Mouse (Mus musculus) lung, adult 2 months (tissue): ENCODE results near the gene Wipf1. TPM values are rescaled to one million over a fixed set of nuclear protein-coding genes. Genes with fewer than 3 reads are reported as not detected.

Experiments
- DNase-seq: peaks from one replicate; pipeline ENCODE4 v3.0.0; 2022
- H3K4me1 ChIP-seq: fragments of 200-500 bp; 2 replicates; pipeline ENCODE4 v1.6.1; 2011; ENCODE audit warnings: low read length; ENCODE audit not compliant: control insufficient read depth, insufficient read depth
- H3K4me3 ChIP-seq: fragments of 200-500 bp; replicated peaks from 2 replicates; pipeline ENCODE3; 2011; ENCODE audit warnings: low read depth, mild to moderate bottlenecking, control low read depth, low read length; ENCODE audit errors: extremely low read depth
- CTCF ChIP-seq: fragments of 200-500 bp; IDR thresholded peaks from 2 replicates; pipeline ENCODE4 v1.5.1; 2011; ENCODE audit warnings: mild to moderate bottlenecking, low read length, control low read depth; ENCODE audit not compliant: insufficient read depth
- POLR2A ChIP-seq: fragments of 200-500 bp; IDR thresholded peaks from 2 replicates; pipeline ENCODE4 v1.6.1; 2011; ENCODE audit warnings: low read depth, mild to moderate bottlenecking, control low read depth, low read length, borderline replicate concordance; ENCODE audit errors: extremely low read depth
- WGBS: fragments of 180-500 bp; shearing (Covaris S2); methylation state at CpG from one replicate; pipeline ENCODE4 v1.1.7; 2018; 5-methylcytosine and 5-hydroxymethylcytosine counted together
- polyA plus RNA-seq: library from polyadenylated mRNA; depleted of rRNA; stranded (reverse); fragments of >200 nt; gene quantifications from 2 replicates; pipeline ENCODE4 v1.2.3, GENCODE M21; 2012

Wipf1 gene
- polyA plus RNA-seq, 1 experiment, result 23.1 TPM

DNA sequence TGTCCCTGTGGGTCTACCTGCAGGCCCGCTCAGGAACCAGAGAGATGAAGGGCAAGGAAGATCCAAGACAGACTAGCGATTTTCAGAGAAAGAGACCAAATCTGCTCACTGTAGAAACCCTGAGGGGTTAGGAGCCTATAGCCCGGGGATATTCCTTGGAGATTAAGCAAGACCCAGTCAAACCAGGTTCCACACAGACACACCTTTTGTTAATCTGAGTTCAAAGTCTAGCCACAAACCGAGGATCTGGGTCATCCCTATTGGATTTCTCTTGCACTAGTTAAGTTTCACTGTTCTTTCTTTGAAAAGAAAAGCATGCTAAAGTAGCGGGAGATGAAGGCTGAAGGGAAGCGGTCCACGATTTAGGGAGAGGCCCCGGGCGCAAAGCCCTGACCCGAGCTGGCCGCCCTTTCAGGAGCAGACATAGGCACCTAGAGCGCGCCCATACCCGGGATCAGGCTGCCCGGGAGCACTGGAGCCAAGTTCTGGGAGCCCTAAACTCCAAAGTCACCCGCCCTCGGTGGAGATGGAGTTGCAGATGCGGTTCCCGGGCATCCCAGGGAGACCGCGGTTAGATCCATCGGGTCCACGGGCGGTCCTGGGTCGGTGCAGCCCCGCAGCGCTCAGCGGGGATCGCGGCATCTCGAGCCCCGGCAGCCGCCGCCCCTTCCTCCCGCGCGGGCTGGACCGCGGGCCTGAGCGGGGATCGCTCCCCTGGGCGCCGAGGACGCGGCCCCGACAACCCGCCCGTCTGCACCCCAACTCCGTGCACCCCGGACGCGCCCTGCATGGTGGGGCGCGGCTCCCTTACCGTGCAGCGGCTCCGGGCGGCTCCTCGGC lies 798 bp downstream of the Wipf1 start:
- TF ChIP-seq POLR2A (no peak), CTCF (no peak)

GRCm38 (mm10) chr2:73527956-73528355 lies 1.6 kb downstream of the Wipf1 start:
- Histone ChIP-seq H3K4me1 (peaks cover 14% of the 10 kb centered on the region), H3K4me3 (peak overlapping the region; percentile 26)
- TF ChIP-seq CTCF (no peak), POLR2A (no peak)
- no peak for DNase-seq
- 60% methylated on average over 11 of the region's 11 CpGs for WGBS

More for the DNA sequence above, 798 bp downstream of the Wipf1 start:
- 4% methylated on average over 59 of the region's 59 CpGs for WGBS
- H3K4me3 ChIP-seq, result peak overlapping the region; percentile 88
- peak; percentile 62 for DNase-seq
- H3K4me1 ChIP-seq, result peaks cover 13% of the 10 kb centered on the region

- TF ChIP-seq POLR2A (no peak), CTCF (no peak)
- DNase-seq, result no peak
- peaks cover 19% of the 10 kb centered on the region for H3K4me1 ChIP-seq
- peak overlapping the region; percentile 23 for H3K4me3 ChIP-seq
- WGBS, result 37% methylated on average over 9 of the region's 9 CpGs
Measured at GRCm38 (mm10) chr2:73526691-73527090, 2.8 kb downstream of the Wipf1 start.

GRCm38 (mm10) chr2:73522891-73523290 lies 6.6 kb downstream of the Wipf1 start:
- H3K4me1 ChIP-seq, result peaks cover 17% of the 10 kb centered on the region
- no peak for TF ChIP-seq CTCF
- no peak for TF ChIP-seq POLR2A
- H3K4me3 ChIP-seq, result no peak overlapping the region
- no peak for DNase-seq
- WGBS, result 48% methylated on average over 8 of the region's 8 CpGs

DNA sequence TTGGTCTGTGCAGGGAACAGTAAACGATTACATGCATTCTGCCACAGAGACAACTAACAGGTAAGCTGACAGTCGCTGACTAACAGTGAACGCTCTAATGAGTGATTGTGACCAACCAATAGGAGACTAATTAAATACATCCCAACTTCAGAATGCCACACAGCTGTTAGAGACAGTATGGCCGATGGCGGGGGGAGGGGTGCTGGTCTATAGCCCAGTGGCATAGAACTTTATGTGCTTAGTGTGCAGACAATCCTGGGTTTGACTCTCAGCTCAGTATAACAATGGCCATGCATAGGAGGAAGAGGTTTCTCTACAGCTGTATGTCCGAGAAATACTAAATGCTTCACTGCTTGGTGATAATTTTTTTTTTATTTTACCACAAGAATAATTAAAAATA lies 7.2 kb downstream of the Wipf1 start:
- peaks cover 13% of the 10 kb centered on the region for H3K4me1 ChIP-seq
- TF ChIP-seq CTCF (no peak), POLR2A (no peak)
- no peak for DNase-seq
- no peak overlapping the region for H3K4me3 ChIP-seq
- 72% methylated on average over 6 of the region's 6 CpGs for WGBS

- DNase-seq, result no peak
- Histone ChIP-seq H3K4me3 (no peak overlapping the region), H3K4me1 (peaks cover 13% of the 10 kb centered on the region)
- no peak for TF ChIP-seq CTCF
- WGBS, result 12% methylated on average over 5 of the region's 5 CpGs
Measured at GRCm38 (mm10) chr2:73521737-73522136, 7.8 kb downstream of the Wipf1 start.

GRCm38 (mm10) chr2:73518966-73519365 lies 10.6 kb downstream of the Wipf1 start:
- TF ChIP-seq POLR2A (no peak), CTCF (no peak)
- WGBS, result 64% methylated on average over 5 of the region's 5 CpGs
- Histone ChIP-seq H3K4me3 (no peak overlapping the region), H3K4me1 (peaks cover 13% of the 10 kb centered on the region)
- no peak for DNase-seq

- Histone ChIP-seq H3K4me1 (peaks cover 13% of the 10 kb centered on the region), H3K4me3 (no peak overlapping the region)
- TF ChIP-seq POLR2A (no peak), CTCF (no peak)
- DNase-seq, result no peak
- 61% methylated on average over 2 of the region's 2 CpGs for WGBS
Measured at GRCm38 (mm10) chr2:73518311-73518710, 11.2 kb downstream of the Wipf1 start.

- peaks cover 27% of the 10 kb centered on the region for H3K4me1 ChIP-seq
- DNase-seq, result no peak
- H3K4me3 ChIP-seq, result no peak overlapping the region
- TF ChIP-seq POLR2A (no peak), CTCF (no peak)
- WGBS, result 90% methylated on average over 6 of the region's 6 CpGs
Measured at GRCm38 (mm10) chr2:73514178-73514577, 15.4 kb downstream of the Wipf1 start.

DNA sequence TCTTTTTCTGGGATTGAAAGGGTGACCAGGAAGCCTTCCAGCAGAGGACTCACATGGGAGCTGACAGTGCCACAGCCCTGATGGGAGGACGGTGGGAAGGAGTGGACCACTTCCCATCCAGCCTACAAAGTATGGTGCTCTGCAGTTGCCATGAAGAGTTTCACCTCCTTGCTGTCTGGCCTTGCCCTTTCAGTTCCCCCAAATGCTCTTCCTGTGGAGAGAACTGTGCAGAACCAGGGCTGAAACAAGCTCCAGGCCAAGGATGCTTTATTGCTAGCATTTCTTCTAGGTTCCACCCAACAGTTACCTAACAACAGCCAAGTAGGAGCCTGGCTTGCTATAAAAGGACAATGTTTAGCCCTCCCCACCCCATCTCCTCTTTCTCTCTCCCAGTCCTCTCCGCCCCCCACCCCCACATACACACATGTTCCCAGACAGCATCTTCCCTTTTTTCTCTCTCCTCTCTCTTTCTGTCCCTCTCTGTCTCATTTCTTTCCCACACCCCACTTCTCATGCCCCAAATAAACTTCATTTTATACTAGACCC lies 16.3 kb downstream of the Wipf1 start:
- no peak for DNase-seq
- WGBS, result 60% methylated on average over 2 of the region's 2 CpGs
- Histone ChIP-seq H3K4me3 (no peak overlapping the region), H3K4me1 (peaks cover 29% of the 10 kb centered on the region)
- TF ChIP-seq CTCF, result no peak
- TF ChIP-seq POLR2A, result no peak
